Mouse (Mus musculus) spleen, adult 2 months (tissue): ENCODE measurements around the gene Hba-a1. TPM values are rescaled to one million over a fixed set of nuclear protein-coding genes. Genes with fewer than 3 reads are reported as not detected.
"Not testable (repeated sequence)": the region's sequence is repeated elsewhere in the genome, so short reads cannot be mapped to it uniquely, and the experiment has no call there.

ENCODE experiments used
- DNase-seq, 2 experiments: peaks; one replicate each; pipeline versions ENCODE4 v3.0.0 to v3.0.0-alpha.2; 2012 to 2021; ENCODE audit warnings: low spot score in 2 of 2, low read depth in 1 of 2
- H3K27ac ChIP-seq: fragments of 200-500 bp; 2 replicates; pipeline ENCODE4 v1.5.1; 2012; ENCODE audit warnings: low read length, inconsistent platforms; ENCODE audit not compliant: insufficient read depth
- H3K27me3 ChIP-seq: fragments of 200-500 bp; 2 replicates; pipeline ENCODE4 v1.6.1; 2012; ENCODE audit warnings: mild to moderate bottlenecking, moderate library complexity, low read length, inconsistent platforms; ENCODE audit not compliant: control insufficient read depth, insufficient read depth
- H3K36me3 ChIP-seq: fragments of 200-500 bp; 2 replicates; pipeline ENCODE4 v1.6.1; 2012; ENCODE audit warnings: mild to moderate bottlenecking, low read length, inconsistent platforms; ENCODE audit not compliant: control insufficient read depth, insufficient read depth
- H3K4me1 ChIP-seq: fragments of 200-500 bp; 2 replicates; pipeline ENCODE4 v1.6.1; 2011; ENCODE audit warnings: inconsistent platforms; ENCODE audit not compliant: control insufficient read depth, insufficient read depth, insufficient read length
- H3K4me3 ChIP-seq: fragments of 200-500 bp; 2 replicates; pipeline ENCODE4 v1.5.1; 2011; ENCODE audit warnings: mild to moderate bottlenecking, inconsistent platforms; ENCODE audit not compliant: insufficient read depth, insufficient read length; ENCODE audit errors: extremely low read depth
- CTCF ChIP-seq: fragments of 200-500 bp; IDR thresholded peaks from 2 replicates; pipeline ENCODE4 v1.5.1; 2011; ENCODE audit warnings: mild to moderate bottlenecking, inconsistent platforms; ENCODE audit not compliant: insufficient read depth, insufficient read length, insufficient replicate concordance; ENCODE audit errors: extremely low read depth
- POLR2A ChIP-seq: fragments of 200-500 bp; IDR thresholded peaks from 2 replicates; pipeline ENCODE4 v1.6.1; 2011; ENCODE audit warnings: low read depth, low read length, inconsistent platforms
- WGBS: fragments of 180-500 bp; shearing (Covaris S2); methylation state at CpG from one replicate; pipeline ENCODE4 v1.1.7; 2018; 5-methylcytosine and 5-hydroxymethylcytosine counted together
- polyA plus RNA-seq: library from polyadenylated mRNA; depleted of rRNA; stranded (reverse); fragments of >200 nt; gene quantifications from 2 replicates; pipeline ENCODE4 v1.2.3, GENCODE M21; 2012; rRNA removed

The Hba-a1 gene
- 52,565 and 79,309 TPM in 2 replicates for polyA plus RNA-seq

- WGBS: 60% methylated on average over 1 of the region's 5 CpGs
- not testable (repeated sequence) for DNase-seq, H3K4me3 ChIP-seq, H3K4me1 ChIP-seq, H3K36me3 ChIP-seq, H3K27me3 ChIP-seq
- H3K27ac ChIP-seq: peak within 1 kb of the TSS; percentile 23; the same call in 1 of the 2 replicates
Measured at GRCm38 (mm10) chr11:32283091-32283777, at the start of gene Hba-a1. Gene Hba-a1, plus strand, starts transcription at chr11:32283511.

GRCm38 (mm10) chr11:32233895-32234294 lies 49.4 kb upstream of the Hba-a1 start:
- peaks cover 27% of the 10 kb centered on the region for H3K36me3 ChIP-seq
- no peaks in the 10 kb centered on the region for H3K27me3 ChIP-seq
- no peak for DNase-seq
- H3K27ac ChIP-seq: no peak overlapping the region
- H3K4me3 ChIP-seq: no peak overlapping the region
- TF ChIP-seq CTCF: no peak
- no peak for TF ChIP-seq POLR2A
- peaks cover 10% of the 10 kb centered on the region; the same call in 1 of the 2 replicates for H3K4me1 ChIP-seq
- 98% methylated on average over 3 of the region's 3 CpGs for WGBS

- 93% methylated on average over 6 of the region's 6 CpGs for WGBS
- Histone ChIP-seq H3K4me1 (peaks cover 10% of the 10 kb centered on the region; the same call in 1 of the 2 replicates), H3K27me3 (no peaks in the 10 kb centered on the region), H3K4me3 (no peak overlapping the region), H3K27ac (no peak overlapping the region), H3K36me3 (peaks cover 28% of the 10 kb centered on the region)
- TF ChIP-seq CTCF (no peak), POLR2A (no peak)
- no peak for DNase-seq
Measured at GRCm38 (mm10) chr11:32234816-32235485, 48.4 kb upstream of the Hba-a1 start.

GRCm38 (mm10) chr11:32235646-32236045 lies 47.7 kb upstream of the Hba-a1 start:
- H3K4me1 ChIP-seq: peaks cover 10% of the 10 kb centered on the region; the same call in 1 of the 2 replicates
- H3K27ac ChIP-seq: no peak overlapping the region
- peaks cover 26% of the 10 kb centered on the region for H3K36me3 ChIP-seq
- no peak for DNase-seq
- WGBS: 88% methylated on average over 3 of the region's 3 CpGs
- H3K27me3 ChIP-seq: no peaks in the 10 kb centered on the region
- no peak overlapping the region for H3K4me3 ChIP-seq
- TF ChIP-seq CTCF (no peak), POLR2A (no peak)

GRCm38 (mm10) chr11:32236132-32236531 lies 47.2 kb upstream of the Hba-a1 start:
- Histone ChIP-seq H3K27ac (no peak overlapping the region), H3K4me3 (no peak overlapping the region), H3K4me1 (peaks cover 10% of the 10 kb centered on the region; the same call in 1 of the 2 replicates), H3K36me3 (peaks cover 27% of the 10 kb centered on the region), H3K27me3 (no peaks in the 10 kb centered on the region)
- 95% methylated on average over 2 of the region's 2 CpGs for WGBS
- DNase-seq: no peak
- TF ChIP-seq CTCF: no peak
- no peak for TF ChIP-seq POLR2A

- 83% methylated on average over 9 of the region's 9 CpGs for WGBS
- peaks cover 20% of the 10 kb centered on the region for H3K36me3 ChIP-seq
- DNase-seq: no peak
Measured at GRCm38 (mm10) chr11:32236712-32237410, 46.5 kb upstream of the Hba-a1 start.

More at GRCm38 (mm10) chr11:32236712-32237410, 46.5 kb upstream of the Hba-a1 start:
- no peak overlapping the region for H3K27ac ChIP-seq
- H3K27me3 ChIP-seq: no peaks in the 10 kb centered on the region
- no peak overlapping the region for H3K4me3 ChIP-seq
- TF ChIP-seq CTCF: peak; percentile 30; the same call in 1 of the 2 replicates
- TF ChIP-seq POLR2A: no peak
- peaks cover 10% of the 10 kb centered on the region; the same call in 1 of the 2 replicates for H3K4me1 ChIP-seq
